ENCODE assay signal across 14 mouse cellular contexts in genomic region chr1:72951802-72952201, GRCm38 (mm10).
DNase-seq lines count a peak whose midpoint lies in the region; ATAC-seq and TF ChIP-seq lines count a peak whose summit lies in the region.
"Had no signal": no experiment of that assay in that cellular context is flagged by ENCODE, and none has a peak within 500 bp of the region (broad histone marks: within the 10 kb centered on the region; RNA-seq: fewer than 3 reads in every experiment).

No protein-coding gene starts in this region.

- intact Hi-C loops in left cerebral cortex, postnatal 10 days (cut with DNase I) = no loop called here

- H3K4me1 ChIP-seq in intestine, embryonic 16.5 days (ENCODE audit: control insufficient read depth, insufficient read depth, low read length) = no peaks in the 10 kb centered on the region
- no peaks in the 10 kb centered on the region for H3K4me1 ChIP-seq in intestine, embryonic 15.5 days (replicated peaks)
- H3K4me1 ChIP-seq in embryonic facial prominence, embryonic 14.5 days (ENCODE audit: control insufficient read depth, insufficient read depth, low read length) = peaks cover 12% of the 10 kb centered on the region
- 0 out of 2 replicates have a peak, but pooled peaks cover 4% of the 10 kb centered on the region for H3K4me1 ChIP-seq in stomach, postnatal 0 days (replicated peaks; ENCODE audit: control insufficient read depth, insufficient read depth)
- no peaks in the 10 kb centered on the region for H3K4me1 ChIP-seq in midbrain, postnatal 0 days (ENCODE audit: insufficient read depth, low read length)

- no peak for TF ChIP-seq EP300 in stomach, postnatal 0 days (optimal IDR thresholded peaks at IDR 0.05)

- DNase-seq in embryonic facial prominence, embryonic 14.5 days (ENCODE audit: low spot score) = peak; percentile 87
- DNase-seq in gastrocnemius, postnatal 25 days = peak; percentile 42
- no peak for DNase-seq in stomach, postnatal 0 days (ENCODE audit: low spot score)
- no peak for DNase-seq in left cerebral cortex, postnatal 10 days (ENCODE audit: extremely low spot score in 1 of 2, low spot score in 2 of 2)
- no peak for DNase-seq in midbrain, postnatal 0 days (ENCODE audit: low spot score)
- DNase-seq: adrenal gland, postnatal 10 days; kidney, postnatal 14 days; lung, postnatal 10 days; retina, postnatal 1 day; thymus, adult 18-20 months had no signal

- H3K36me3 ChIP-seq in intestine, embryonic 16.5 days (ENCODE audit: control insufficient read depth, insufficient read depth, low read length) = no peaks in the 10 kb centered on the region
- no peaks in the 10 kb centered on the region for H3K36me3 ChIP-seq in intestine, embryonic 15.5 days
- no peaks in the 10 kb centered on the region for H3K36me3 ChIP-seq in embryonic facial prominence, embryonic 14.5 days (ENCODE audit: control insufficient read depth, insufficient read depth, low read length)
- H3K36me3 ChIP-seq in stomach, postnatal 0 days (ENCODE audit: control insufficient read depth, insufficient read depth, low read length) = no peaks in the 10 kb centered on the region
- no peaks in the 10 kb centered on the region for H3K36me3 ChIP-seq in midbrain, postnatal 0 days (ENCODE audit: insufficient read depth, low read length)
- H3K36me3 ChIP-seq: liver, embryonic 12.5 days had no signal

- no peak overlapping the region for H3K4me3 ChIP-seq in intestine, embryonic 16.5 days (ENCODE audit: low read length)
- H3K4me3 ChIP-seq in intestine, embryonic 15.5 days (replicated peaks) = no peak overlapping the region
- H3K4me3 ChIP-seq in embryonic facial prominence, embryonic 14.5 days (ENCODE audit: low read depth, low read length) = no peak overlapping the region
- H3K4me3 ChIP-seq in stomach, postnatal 0 days (ENCODE audit: low read depth, low read length) = no peak overlapping the region
- no peak overlapping the region for H3K4me3 ChIP-seq in midbrain, postnatal 0 days (ENCODE audit: low read depth, low read length)
- H3K4me3 ChIP-seq: liver, embryonic 12.5 days had no signal

- no peaks in the 10 kb centered on the region for H3K27me3 ChIP-seq in intestine, embryonic 16.5 days (replicated peaks; ENCODE audit: control insufficient read depth, insufficient read depth, low read length)
- H3K27me3 ChIP-seq in intestine, embryonic 15.5 days (replicated peaks) = no peaks in the 10 kb centered on the region
- H3K27me3 ChIP-seq in embryonic facial prominence, embryonic 14.5 days (replicated peaks; ENCODE audit: control insufficient read depth, insufficient read depth, low read length) = no peaks in the 10 kb centered on the region
- no peaks in the 10 kb centered on the region for H3K27me3 ChIP-seq in stomach, postnatal 0 days (ENCODE audit: control insufficient read depth, insufficient read depth, low read length)
- H3K27me3 ChIP-seq in midbrain, postnatal 0 days (ENCODE audit: insufficient read depth, low read length) = no peaks in the 10 kb centered on the region

- no peaks in the 10 kb centered on the region for H3K9me3 ChIP-seq in intestine, embryonic 16.5 days (ENCODE audit: control insufficient read depth, low read length)
- H3K9me3 ChIP-seq in intestine, embryonic 15.5 days = no peaks in the 10 kb centered on the region
- H3K9me3 ChIP-seq in embryonic facial prominence, embryonic 14.5 days (ENCODE audit: control insufficient read depth, low read length) = no peaks in the 10 kb centered on the region
- no peaks in the 10 kb centered on the region for H3K9me3 ChIP-seq in stomach, postnatal 0 days (ENCODE audit: control insufficient read depth, low read length)
- H3K9me3 ChIP-seq in midbrain, postnatal 0 days (ENCODE audit: low read length) = no peaks in the 10 kb centered on the region
- H3K9me3 ChIP-seq: liver, embryonic 12.5 days had no signal

- no peak overlapping the region for H3K9ac ChIP-seq in intestine, embryonic 16.5 days (ENCODE audit: low read depth, low read length)
- no peak overlapping the region for H3K9ac ChIP-seq in intestine, embryonic 15.5 days
- H3K9ac ChIP-seq in embryonic facial prominence, embryonic 14.5 days (ENCODE audit: low read depth, low read length) = no peak overlapping the region
- no peak overlapping the region for H3K9ac ChIP-seq in stomach, postnatal 0 days (ENCODE audit: low read length)
- no peak overlapping the region for H3K9ac ChIP-seq in midbrain, postnatal 0 days (replicated peaks; ENCODE audit: low read length, poor library complexity, severe bottlenecking)
- H3K9ac ChIP-seq: liver, embryonic 12.5 days had no signal

- WGBS in intestine, embryonic 16.5 days = 64% methylated on average over 7 of the region's 7 CpGs
- 72% methylated on average over 7 of the region's 7 CpGs for WGBS in intestine, embryonic 15.5 days
- WGBS in embryonic facial prominence, embryonic 14.5 days = 70% methylated on average over 7 of the region's 7 CpGs
- WGBS in stomach, postnatal 0 days = 57% methylated on average over 7 of the region's 7 CpGs
- WGBS in midbrain, postnatal 0 days = 71% methylated on average over 7 of the region's 7 CpGs

- peak; percentile 50; the same call in 1 of the 2 replicates for ATAC-seq in intestine, embryonic 16.5 days
- no peak; the same call in 1 of the 2 replicates for ATAC-seq in intestine, embryonic 15.5 days
- peak; percentile 79 for ATAC-seq in embryonic facial prominence, embryonic 14.5 days (ENCODE audit: low read depth)
- ATAC-seq in stomach, postnatal 0 days (ENCODE audit: low FRiP score, low TSS enrichment) = peak; percentile 49; the same call in 1 of the 2 replicates
- no peak for ATAC-seq in midbrain, postnatal 0 days (ENCODE audit: low FRiP score)
- ATAC-seq: forebrain, embryonic 16.5 days; liver, embryonic 12.5 days had no signal

- H3K27ac ChIP-seq in intestine, embryonic 16.5 days (ENCODE audit: low read length) = no peak overlapping the region
- H3K27ac ChIP-seq in intestine, embryonic 15.5 days = no peak overlapping the region
- 0 out of 2 replicates have a peak overlapping the region, but pooled peaks have one; percentile 3 for H3K27ac ChIP-seq in embryonic facial prominence, embryonic 14.5 days (replicated peaks; ENCODE audit: low read depth, low read length)
- H3K27ac ChIP-seq in stomach, postnatal 0 days (replicated peaks) = no peak overlapping the region
- no peak overlapping the region for H3K27ac ChIP-seq in midbrain, postnatal 0 days (ENCODE audit: low read depth, low read length)
- H3K27ac ChIP-seq: liver, embryonic 12.5 days had no signal

- H3K4me2 ChIP-seq in intestine, embryonic 16.5 days (ENCODE audit: low read depth, low read length) = no peak overlapping the region
- no peak overlapping the region for H3K4me2 ChIP-seq in intestine, embryonic 15.5 days (replicated peaks)
- no peak overlapping the region for H3K4me2 ChIP-seq in embryonic facial prominence, embryonic 14.5 days (ENCODE audit: low read depth, low read length)
- no peak overlapping the region for H3K4me2 ChIP-seq in stomach, postnatal 0 days (replicated peaks; ENCODE audit: low read depth)
- no peak overlapping the region for H3K4me2 ChIP-seq in midbrain, postnatal 0 days (ENCODE audit: low read depth, low read length, poor library complexity, severe bottlenecking)
- H3K4me2 ChIP-seq: liver, embryonic 12.5 days had no signal

- no peak for TF ChIP-seq CTCF in stomach, postnatal 0 days (IDR thresholded peaks at IDR 0.05; ENCODE audit: low read depth)
- TF ChIP-seq CTCF in midbrain, postnatal 0 days (IDR thresholded peaks at IDR 0.05) = no peak

Comparison
In these comparisons a context has a peak if more than half of its experiments do, and no peak if none do; other contexts are left out.
1. ATAC-seq: peak in intestine, embryonic 16.5 days (single experiment), embryonic facial prominence, embryonic 14.5 days (single experiment) and stomach, postnatal 0 days (single experiment); none in intestine, embryonic 15.5 days (single experiment) and midbrain, postnatal 0 days (single experiment).
2. DNase-seq: peak in embryonic facial prominence, embryonic 14.5 days (single experiment) and gastrocnemius, postnatal 25 days (single experiment); none in stomach, postnatal 0 days (single experiment), left cerebral cortex, postnatal 10 days (0 of 2) and midbrain, postnatal 0 days (single experiment).